Mouse (Mus musculus) duodenum, adult 2 months (tissue): ENCODE measurements around the gene Olfr512. TPM values are rescaled to one million over a fixed set of nuclear protein-coding genes. Genes with fewer than 3 reads are reported as not detected.

Experiments
- polyA plus RNA-seq: library from polyadenylated mRNA; depleted of rRNA; stranded (reverse); fragments of >200 nt; gene quantifications from 2 replicates; pipeline ENCODE4 v1.2.3, GENCODE M21; 2012; ENCODE audit warnings: low replicate concordance; rRNA removed

Gene Olfr512
- not detected in 2 replicates for polyA plus RNA-seq

DNA sequence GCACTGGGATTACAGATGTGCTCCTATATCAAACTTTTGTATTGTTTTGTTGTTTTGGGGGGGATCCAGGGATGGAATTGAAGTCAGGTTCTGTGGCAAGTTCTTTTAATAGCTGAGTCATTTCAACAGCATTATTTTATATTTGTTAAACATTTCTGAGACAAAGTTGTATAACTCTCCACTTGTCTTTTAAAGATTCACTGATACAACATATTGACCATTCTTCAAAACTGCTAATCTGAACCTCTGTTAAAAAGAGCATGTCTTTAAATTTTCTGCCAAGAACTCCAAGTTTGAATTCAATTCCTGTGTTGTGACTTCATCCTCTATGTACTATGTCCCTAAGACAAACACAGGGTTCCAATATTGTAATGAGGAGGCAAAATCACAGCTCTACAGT lies at the start of gene Olfr512:
TSS of gene Olfr512 (plus strand) at position 301 of the 400 bp plus-strand sequence.

GRCm38 (mm10) chr7:108666118-108666517 lies 47.0 kb upstream of the Olfr512 start, which contains the start of gene Olfr510:
Gene Olfr510, plus strand, starts transcription at chr7:108666418.

DNA sequence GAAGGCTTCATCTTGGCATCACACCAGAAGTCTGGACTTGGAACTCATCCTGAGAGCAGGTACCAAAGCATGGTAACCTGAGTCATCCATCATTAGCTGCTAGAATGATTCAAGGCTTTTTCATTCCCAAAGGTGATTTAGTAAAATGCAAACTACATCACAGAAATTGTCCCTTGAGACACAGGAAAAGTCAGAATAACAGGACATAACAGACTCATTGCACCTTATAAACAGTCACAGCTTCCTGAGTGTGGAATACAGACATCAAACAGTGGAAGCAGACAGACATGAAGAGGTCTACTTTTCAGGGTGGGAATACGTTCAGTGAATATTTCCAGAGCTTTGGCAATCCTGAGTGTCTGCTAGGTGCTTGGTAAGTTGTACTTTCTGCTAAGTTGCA lies 37.6 kb downstream of the Olfr512 start, which contains the start of gene Olfr513:
TSS of gene Olfr513 (plus strand) at position 301 of the 400 bp plus-strand sequence.

Other genes with a start within 250 kb of the Olfr512 start
- not detected in 2 replicates for gene Olfr498, start 248.0 kb upstream of the Olfr512 start, polyA plus RNA-seq
- not detected in 2 replicates for gene Olfr502, start 188.3 kb upstream of the Olfr512 start, polyA plus RNA-seq
- not detected in 2 replicates for gene Olfr503, start 168.8 kb upstream of the Olfr512 start, polyA plus RNA-seq
- not detected in 2 replicates for gene Olfr504, start 147.5 kb upstream of the Olfr512 start, polyA plus RNA-seq
- not detected in 2 replicates for gene Olfr506, start 102.5 kb upstream of the Olfr512 start, polyA plus RNA-seq
- gene Olfr507, start 91.5 kb upstream of the Olfr512 start, polyA plus RNA-seq = not detected in 2 replicates
- not detected in 2 replicates for gene Olfr508, start 83.3 kb upstream of the Olfr512 start, polyA plus RNA-seq
- gene Olfr509, start 61.4 kb upstream of the Olfr512 start, polyA plus RNA-seq = 0.02 TPM in 1 of 2 replicates, not detected in the other
- not detected in 2 replicates for gene Olfr510, start 46.9 kb upstream of the Olfr512 start, polyA plus RNA-seq
- gene Olfr513, start 37.7 kb downstream of the Olfr512 start, polyA plus RNA-seq = not detected in 2 replicates
- gene Olfr514, start 112.7 kb downstream of the Olfr512 start, polyA plus RNA-seq = not detected in 2 replicates
- not detected in 2 replicates for gene Olfr516, start 137.2 kb downstream of the Olfr512 start, polyA plus RNA-seq
- gene Olfr517, start 159.1 kb downstream of the Olfr512 start, polyA plus RNA-seq = not detected in 2 replicates
- not detected in 2 replicates for gene Olfr518, start 171.7 kb downstream of the Olfr512 start, polyA plus RNA-seq
- gene Olfr519, start 181.1 kb downstream of the Olfr512 start, polyA plus RNA-seq = not detected in 2 replicates
- gene Nlrp10, start 216.9 kb downstream of the Olfr512 start, polyA plus RNA-seq = 0.04 and 0.07 TPM in 2 replicates
- gene Eif3f, start 221.1 kb downstream of the Olfr512 start, polyA plus RNA-seq = 278 and 415 TPM in 2 replicates
- 0.44 and 0.92 TPM in 2 replicates for gene Tub, start 237.0 kb downstream of the Olfr512 start, polyA plus RNA-seq